20 mouse cellular contexts compared by ENCODE assay signal in genomic region chr10:13422121-13422520, GRCm38 (mm10). TPM values are rescaled to one million over a fixed set of nuclear protein-coding genes. Genes with fewer than 3 reads are reported as not detected.
DNase-seq lines count a peak whose midpoint lies in the region; ATAC-seq and TF ChIP-seq lines count a peak whose summit lies in the region.
"Had no signal": no experiment of that assay in that cellular context is flagged by ENCODE, and none has a peak within 500 bp of the region (broad histone marks: within the 10 kb centered on the region; RNA-seq: fewer than 3 reads in every experiment).

No protein-coding gene starts in this region.

- DNase-seq in heart, adult 11 months, result peak; percentile 72
- no peak for DNase-seq in midbrain, embryonic 11.5 days (ENCODE audit: low spot score, missing footprints)
- DNase-seq in MN1 (ENCODE audit: low spot score), result peak; percentile 71
- peak; percentile 22 for DNase-seq in midbrain, postnatal 0 days (ENCODE audit: low spot score)
- no peak for DNase-seq in right cerebral cortex, postnatal 10 days (ENCODE audit: low spot score in 2 of 2)
- DNase-seq in gastrocnemius, adult 18-20 months (ENCODE audit: low spot score), result no peak
- DNase-seq: adrenal gland, postnatal 10 days; cerebellum, adult 11-12 months; cerebellum, adult 9-10 months; cerebellum, postnatal 25 days; gastrocnemius, adult 2 months; gastrocnemius, postnatal 25 days; heart, postnatal 10 days; heart, postnatal 4 days had no signal

- no peaks in the 10 kb centered on the region for H3K4me1 ChIP-seq in heart, embryonic 12.5 days (replicated peaks)
- no peaks in the 10 kb centered on the region for H3K4me1 ChIP-seq in midbrain, embryonic 13.5 days (replicated peaks)
- H3K4me1 ChIP-seq in midbrain, embryonic 11.5 days (ENCODE audit: control insufficient read depth, insufficient read depth, low read length), result no peaks in the 10 kb centered on the region
- H3K4me1 ChIP-seq in midbrain, postnatal 0 days (ENCODE audit: insufficient read depth, low read length), result no peaks in the 10 kb centered on the region
- H3K4me1 ChIP-seq: embryonic facial prominence, embryonic 12.5 days; intestine, embryonic 15.5 days had no signal

- H3K36me3 ChIP-seq in heart, embryonic 12.5 days, result no peaks in the 10 kb centered on the region
- H3K36me3 ChIP-seq in midbrain, embryonic 13.5 days, result no peaks in the 10 kb centered on the region
- no peaks in the 10 kb centered on the region for H3K36me3 ChIP-seq in midbrain, embryonic 11.5 days (ENCODE audit: control insufficient read depth, insufficient read depth, low read length)
- no peaks in the 10 kb centered on the region for H3K36me3 ChIP-seq in midbrain, postnatal 0 days (ENCODE audit: insufficient read depth, low read length)
- H3K36me3 ChIP-seq: embryonic facial prominence, embryonic 12.5 days; forebrain, embryonic 12.5 days; G1E; intestine, embryonic 15.5 days had no signal

- H3K4me3 ChIP-seq in heart, embryonic 12.5 days, result no peak overlapping the region
- no peak overlapping the region for H3K4me3 ChIP-seq in midbrain, embryonic 13.5 days (replicated peaks)
- no peak overlapping the region for H3K4me3 ChIP-seq in midbrain, embryonic 11.5 days (ENCODE audit: low read depth, low read length)
- no peak overlapping the region for H3K4me3 ChIP-seq in midbrain, postnatal 0 days (ENCODE audit: low read depth, low read length)
- H3K4me3 ChIP-seq: embryonic facial prominence, embryonic 12.5 days; forebrain, embryonic 12.5 days; gastrocnemius, adult 2 months; intestine, embryonic 15.5 days had no signal

- H3K9me3 ChIP-seq in heart, embryonic 12.5 days (replicated peaks), result no peaks in the 10 kb centered on the region; the same call in 1 of the 2 replicates
- H3K9me3 ChIP-seq in midbrain, embryonic 13.5 days, result no peaks in the 10 kb centered on the region
- H3K9me3 ChIP-seq in midbrain, embryonic 11.5 days (ENCODE audit: control insufficient read depth, low read length), result no peaks in the 10 kb centered on the region
- H3K9me3 ChIP-seq in midbrain, postnatal 0 days (ENCODE audit: low read length), result no peaks in the 10 kb centered on the region
- H3K9me3 ChIP-seq: embryonic facial prominence, embryonic 12.5 days; forebrain, embryonic 12.5 days; G1E; intestine, embryonic 15.5 days had no signal

- TF ChIP-seq CTCF in midbrain, postnatal 0 days (IDR thresholded peaks at IDR 0.05), result no peak

- no peak overlapping the region for H3K9ac ChIP-seq in heart, embryonic 12.5 days
- H3K9ac ChIP-seq in midbrain, embryonic 13.5 days (replicated peaks), result no peak overlapping the region
- no peak overlapping the region for H3K9ac ChIP-seq in midbrain, embryonic 11.5 days (ENCODE audit: low read length)
- H3K9ac ChIP-seq in midbrain, postnatal 0 days (replicated peaks; ENCODE audit: low read length, poor library complexity, severe bottlenecking), result no peak overlapping the region
- H3K9ac ChIP-seq: embryonic facial prominence, embryonic 12.5 days; forebrain, embryonic 12.5 days; intestine, embryonic 15.5 days had no signal

- H3K27ac ChIP-seq in heart, embryonic 12.5 days (ENCODE audit: poor library complexity, severe bottlenecking), result no peak overlapping the region
- H3K27ac ChIP-seq in midbrain, embryonic 13.5 days, result no peak overlapping the region
- no peak overlapping the region for H3K27ac ChIP-seq in midbrain, embryonic 11.5 days (ENCODE audit: low read depth, low read length)
- H3K27ac ChIP-seq in midbrain, postnatal 0 days (ENCODE audit: low read depth, low read length), result no peak overlapping the region
- H3K27ac ChIP-seq: embryonic facial prominence, embryonic 12.5 days; forebrain, embryonic 12.5 days; gastrocnemius, adult 2 months; intestine, embryonic 15.5 days had no signal

- H3K4me2 ChIP-seq in heart, embryonic 12.5 days, result no peak overlapping the region
- no peak overlapping the region for H3K4me2 ChIP-seq in midbrain, embryonic 13.5 days (replicated peaks)
- no peak overlapping the region for H3K4me2 ChIP-seq in midbrain, embryonic 11.5 days
- no peak overlapping the region for H3K4me2 ChIP-seq in midbrain, postnatal 0 days (ENCODE audit: low read depth, low read length, poor library complexity, severe bottlenecking)
- H3K4me2 ChIP-seq: embryonic facial prominence, embryonic 12.5 days; forebrain, embryonic 12.5 days; intestine, embryonic 15.5 days had no signal

- WGBS in heart, embryonic 12.5 days, result 74% methylated on average over 9 of the region's 9 CpGs
- WGBS in midbrain, embryonic 13.5 days, result 81% methylated on average over 9 of the region's 9 CpGs
- 89% methylated on average over 9 of the region's 9 CpGs for WGBS in midbrain, embryonic 11.5 days
- 63% methylated on average over 9 of the region's 9 CpGs for WGBS in midbrain, postnatal 0 days

- no peaks in the 10 kb centered on the region for H3K27me3 ChIP-seq in heart, embryonic 12.5 days (replicated peaks)
- no peaks in the 10 kb centered on the region for H3K27me3 ChIP-seq in midbrain, embryonic 13.5 days
- H3K27me3 ChIP-seq in midbrain, embryonic 11.5 days (ENCODE audit: control insufficient read depth, insufficient read depth, low read length), result no peaks in the 10 kb centered on the region
- H3K27me3 ChIP-seq in midbrain, postnatal 0 days (ENCODE audit: insufficient read depth, low read length), result no peaks in the 10 kb centered on the region
- H3K27me3 ChIP-seq: embryonic facial prominence, embryonic 12.5 days; forebrain, embryonic 12.5 days; intestine, embryonic 15.5 days had no signal

- no peak for ATAC-seq in heart, embryonic 12.5 days (ENCODE audit: insufficient number of reproducible peaks, low FRiP score)
- ATAC-seq in midbrain, embryonic 13.5 days, result 0 out of 2 replicates have a peak, but pooled peaks have one; percentile 45
- ATAC-seq in midbrain, embryonic 11.5 days (ENCODE audit: low FRiP score), result no peak
- ATAC-seq in midbrain, postnatal 0 days (ENCODE audit: low FRiP score), result peak; percentile 45; the same call in 1 of the 2 replicates
- ATAC-seq: intestine, embryonic 15.5 days had no signal

RNA-seq across cellular contexts. Expression of gene Phactr2, which starts 52.1 kb away (rescaled TPM):
- polyA plus RNA-seq in heart, embryonic 12.5 days (2016; fragmentation: Nextera tagmentation; extraction: Ambion mirVana), result 58.1 and 65.7 TPM in 2 replicates
- 5.1 and 6.4 TPM in 2 replicates for polyA plus RNA-seq in midbrain, embryonic 13.5 days (2015; fragmentation: Nextera tagmentation; extraction: Ambion mirVana)
- 13.7 and 14.2 TPM in 2 replicates for polyA plus RNA-seq in midbrain, embryonic 11.5 days (2014; fragmentation: Nextera tagmentation; extraction: Ambion mirVana)
- 9.0 and 11.0 TPM in 2 replicates for total RNA-seq in midbrain, postnatal 0 days (2014; rRNA removed)
- polyA plus RNA-seq in midbrain, postnatal 0 days (2015; fragmentation: Nextera tagmentation; extraction: Ambion mirVana), result 8.4 TPM in 2 replicates
- total RNA-seq in gastrocnemius, adult 18-20 months (2021), result 10 to 100 TPM; 17.6 to 19.4 TPM
- polyA plus RNA-seq: G1E had no signal

Comparison
In these comparisons a context has a peak if more than half of its experiments do, and no peak if none do; other contexts are left out.
1. DNase-seq: peak in heart, adult 11 months (single experiment), MN1 (single experiment) and midbrain, postnatal 0 days (single experiment); none in midbrain, embryonic 11.5 days (single experiment), right cerebral cortex, postnatal 10 days (0 of 2) and gastrocnemius, adult 18-20 months (single experiment).
2. ATAC-seq: peak in midbrain, embryonic 13.5 days (single experiment) and midbrain, postnatal 0 days (single experiment); none in heart, embryonic 12.5 days (single experiment) and midbrain, embryonic 11.5 days (single experiment).